Mouse (Mus musculus): Measurements from ENCODE around the gene Car11. TPM values are rescaled to one million over a fixed set of nuclear protein-coding genes. Genes with fewer than 3 reads are reported as not detected.

Gene Car11
- polyA plus RNA-seq, 1 experiment from 2014 or later = 5.8 TPM

GRCm38 (mm10) chr7:45693921-45694591 is 5.6 kb upstream of the Car11 start, which contains the start of gene Sec1:
Gene Sec1 (minus strand): TSS chr7:45694402.
- H3K27me3 ChIP-seq (replicated peaks) = peaks cover 13% of the 10 kb centered on the region
- no peak within 1 kb of the TSS for H3K4me3 ChIP-seq
- no peak within 1 kb of the TSS for H3K9ac ChIP-seq
- H3K4me1 ChIP-seq (replicated peaks) = peaks cover 17% of the 10 kb centered on the region
- no peaks in the 10 kb centered on the region for H3K36me3 ChIP-seq
- no peak within 1 kb of the TSS for H3K4me2 ChIP-seq
- H3K27ac ChIP-seq (ENCODE audit: poor library complexity, severe bottlenecking) = no peak within 1 kb of the TSS
- WGBS = 85% methylated on average over 50 of the region's 50 CpGs
- ATAC-seq (ENCODE audit: insufficient number of reproducible peaks, low FRiP score) = no peak
- no peaks in the 10 kb centered on the region for H3K9me3 ChIP-seq (replicated peaks)

DNA sequence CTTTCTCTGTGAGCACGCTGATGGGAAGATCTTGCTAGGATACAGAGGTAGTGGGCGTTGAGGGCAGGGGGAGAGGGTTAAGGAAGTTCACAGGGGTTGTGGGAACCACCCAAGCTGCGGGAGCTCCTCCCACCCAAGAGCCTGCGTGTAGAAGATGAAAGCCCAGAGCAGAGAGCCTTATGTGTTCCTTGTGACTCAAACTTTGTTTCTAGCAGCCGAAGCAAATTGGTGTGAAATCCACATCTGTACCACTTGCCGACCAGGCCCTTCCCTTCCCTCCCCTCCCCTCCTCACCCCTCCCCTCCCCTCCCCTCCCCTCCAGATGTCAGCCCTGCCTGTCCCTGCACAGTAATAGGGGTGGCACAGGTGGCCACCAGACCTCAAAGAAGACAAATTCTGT is 4.5 kb upstream of the Car11 start:
- no peak overlapping the region for H3K4me3 ChIP-seq
- no peaks in the 10 kb centered on the region for H3K9me3 ChIP-seq (replicated peaks)
- peaks cover 24% of the 10 kb centered on the region for H3K27me3 ChIP-seq (replicated peaks)
- H3K36me3 ChIP-seq = no peaks in the 10 kb centered on the region
- H3K9ac ChIP-seq = no peak overlapping the region
- no peak overlapping the region for H3K4me2 ChIP-seq
- H3K27ac ChIP-seq (ENCODE audit: poor library complexity, severe bottlenecking) = no peak overlapping the region
- WGBS = 32% methylated on average over 6 of the region's 6 CpGs
- peaks cover 16% of the 10 kb centered on the region for H3K4me1 ChIP-seq (replicated peaks)
- no peak for ATAC-seq (ENCODE audit: insufficient number of reproducible peaks, low FRiP score)

GRCm38 (mm10) chr7:45697894-45698293 is 1.7 kb upstream of the Car11 start:
- 79% methylated on average over 7 of the region's 7 CpGs for WGBS
- Histone ChIP-seq H3K36me3 (no peaks in the 10 kb centered on the region), H3K4me3 (no peak overlapping the region), H3K4me2 (no peak overlapping the region), H3K4me1 (replicated peaks) (peaks cover 20% of the 10 kb centered on the region), H3K9ac (no peak overlapping the region), H3K27me3 (replicated peaks) (peaks cover 36% of the 10 kb centered on the region), H3K27ac (ENCODE audit: poor library complexity, severe bottlenecking) (no peak overlapping the region), H3K9me3 (replicated peaks) (no peaks in the 10 kb centered on the region)
- ATAC-seq (ENCODE audit: insufficient number of reproducible peaks, low FRiP score) = no peak

- Histone ChIP-seq H3K36me3 (no peaks in the 10 kb centered on the region), H3K4me3 (peak overlapping the region; percentile 48), H3K9me3 (replicated peaks) (no peaks in the 10 kb centered on the region), H3K4me2 (peak overlapping the region; percentile 79), H3K27me3 (replicated peaks) (peaks cover 36% of the 10 kb centered on the region), H3K9ac (peak overlapping the region; percentile 64), H3K27ac (ENCODE audit: poor library complexity, severe bottlenecking) (no peak overlapping the region), H3K4me1 (replicated peaks) (peaks cover 35% of the 10 kb centered on the region)
- ATAC-seq (ENCODE audit: insufficient number of reproducible peaks, low FRiP score) = no peak
- WGBS = 1% methylated on average over 20 of the region's 20 CpGs
These were observed 815 bp downstream of the Car11 start for GRCm38 (mm10) chr7:45700301-45701015.

DNA sequence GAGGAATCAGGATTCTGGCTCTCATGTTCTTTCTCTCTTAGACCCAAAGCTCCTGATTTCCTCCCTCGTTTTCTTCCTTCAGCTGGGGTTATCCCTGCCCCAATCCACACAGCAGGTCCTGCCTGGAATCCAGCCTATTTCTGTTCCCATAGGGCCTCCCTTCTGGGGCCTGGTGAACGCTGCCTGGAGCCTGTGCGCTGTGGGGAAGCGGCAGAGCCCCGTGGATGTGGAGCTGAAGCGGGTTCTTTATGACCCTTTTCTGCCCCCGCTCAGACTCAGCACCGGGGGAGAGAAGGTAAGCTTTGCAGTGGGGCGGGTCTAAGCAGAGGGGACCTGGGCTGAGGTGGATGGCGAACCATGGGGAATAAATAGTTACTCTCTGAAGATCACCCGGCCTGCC is 1.4 kb downstream of the Car11 start:
- 35% methylated on average over 11 of the region's 11 CpGs for WGBS
- Histone ChIP-seq H3K4me3 (peak overlapping the region; percentile 48), H3K4me2 (peak overlapping the region; percentile 79), H3K4me1 (replicated peaks) (peaks cover 41% of the 10 kb centered on the region), H3K27me3 (replicated peaks) (peaks cover 36% of the 10 kb centered on the region), H3K36me3 (no peaks in the 10 kb centered on the region), H3K27ac (ENCODE audit: poor library complexity, severe bottlenecking) (0 out of 2 replicates have a peak overlapping the region, but pooled peaks have one; percentile 64), H3K9me3 (replicated peaks) (no peaks in the 10 kb centered on the region), H3K9ac (peak overlapping the region; percentile 68)
- ATAC-seq (ENCODE audit: insufficient number of reproducible peaks, low FRiP score) = no peak

DNA sequence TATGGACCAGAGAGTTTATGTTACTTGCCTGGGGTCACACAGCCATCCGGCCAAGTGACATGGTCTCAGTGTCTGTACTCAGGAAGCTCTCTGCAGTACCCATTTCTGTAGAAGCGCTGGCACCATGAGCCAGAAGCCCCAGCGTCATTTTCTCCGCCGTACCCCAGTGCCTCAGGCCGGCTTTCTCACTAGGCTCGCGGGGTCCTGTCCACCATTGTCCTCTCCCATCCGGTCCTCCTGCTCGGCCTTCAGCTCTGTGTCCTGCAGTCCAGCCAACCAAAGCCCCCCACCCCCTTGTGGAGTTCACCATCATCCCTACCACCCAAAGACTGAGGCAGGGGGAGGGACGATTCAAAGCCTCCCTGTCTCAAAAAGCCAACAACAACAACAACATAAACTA is 2.0 kb downstream of the Car11 start:
- no peaks in the 10 kb centered on the region for H3K36me3 ChIP-seq
- no peak overlapping the region for H3K27ac ChIP-seq (ENCODE audit: poor library complexity, severe bottlenecking)
- peaks cover 36% of the 10 kb centered on the region for H3K27me3 ChIP-seq (replicated peaks)
- H3K9me3 ChIP-seq (replicated peaks) = no peaks in the 10 kb centered on the region
- peaks cover 45% of the 10 kb centered on the region for H3K4me1 ChIP-seq (replicated peaks)
- 84% methylated on average over 11 of the region's 11 CpGs for WGBS
- ATAC-seq (ENCODE audit: insufficient number of reproducible peaks, low FRiP score) = no peak
- no peak overlapping the region for H3K4me3 ChIP-seq
- peak overlapping the region; percentile 79 for H3K4me2 ChIP-seq
- H3K9ac ChIP-seq = peak overlapping the region; percentile 68; the same call in 1 of the 2 replicates

- Histone ChIP-seq H3K27ac (ENCODE audit: poor library complexity, severe bottlenecking) (no peak overlapping the region), H3K36me3 (no peaks in the 10 kb centered on the region), H3K27me3 (replicated peaks) (peaks cover 36% of the 10 kb centered on the region), H3K9me3 (replicated peaks) (no peaks in the 10 kb centered on the region), H3K4me1 (replicated peaks) (peaks cover 49% of the 10 kb centered on the region), H3K9ac (no peak overlapping the region), H3K4me2 (no peak overlapping the region), H3K4me3 (no peak overlapping the region)
- WGBS = 81% methylated on average over 11 of the region's 11 CpGs
- no peak for ATAC-seq (ENCODE audit: insufficient number of reproducible peaks, low FRiP score)
These were observed 2.7 kb downstream of the Car11 start for GRCm38 (mm10) chr7:45702316-45702715.

- Histone ChIP-seq H3K4me2 (peak overlapping the region; percentile 95; the same call in 1 of the 2 replicates), H3K36me3 (no peaks in the 10 kb centered on the region), H3K4me3 (no peak overlapping the region), H3K9ac (no peak overlapping the region), H3K27ac (ENCODE audit: poor library complexity, severe bottlenecking) (no peak overlapping the region), H3K9me3 (replicated peaks) (no peaks in the 10 kb centered on the region), H3K4me1 (replicated peaks) (peaks cover 55% of the 10 kb centered on the region), H3K27me3 (replicated peaks) (peaks cover 34% of the 10 kb centered on the region)
- ATAC-seq (ENCODE audit: insufficient number of reproducible peaks, low FRiP score) = no peak
- 85% methylated on average over 17 of the region's 17 CpGs for WGBS
These were observed 3.3 kb downstream of the Car11 start for GRCm38 (mm10) chr7:45702809-45703520.

DNA sequence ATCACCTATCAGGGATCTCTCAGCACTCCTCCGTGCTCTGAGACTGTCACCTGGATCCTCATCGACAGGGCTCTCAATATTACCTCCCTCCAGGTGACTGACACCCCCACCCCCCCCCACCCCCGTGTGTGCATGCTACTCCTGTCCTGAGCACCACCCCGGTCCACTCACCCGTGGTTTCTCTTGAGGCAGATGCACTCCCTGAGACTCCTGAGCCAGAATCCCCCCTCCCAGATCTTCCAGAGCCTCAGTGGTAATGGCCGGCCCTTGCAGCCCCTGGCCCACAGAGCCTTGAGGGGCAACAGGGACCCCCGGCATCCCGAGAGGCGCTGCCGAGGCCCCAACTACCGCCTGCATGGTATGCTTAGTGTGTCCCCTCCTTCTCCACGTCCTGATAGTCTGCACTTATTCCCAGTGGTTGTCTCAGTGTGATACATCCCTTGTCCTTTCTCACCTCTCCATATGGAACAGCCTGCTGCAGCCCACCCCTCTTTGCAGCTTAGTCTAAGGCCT is 3.9 kb downstream of the Car11 start:
- WGBS = 35% methylated on average over 12 of the region's 12 CpGs
- H3K4me1 ChIP-seq (replicated peaks) = peaks cover 61% of the 10 kb centered on the region
- no peak for ATAC-seq (ENCODE audit: insufficient number of reproducible peaks, low FRiP score)

DNA sequence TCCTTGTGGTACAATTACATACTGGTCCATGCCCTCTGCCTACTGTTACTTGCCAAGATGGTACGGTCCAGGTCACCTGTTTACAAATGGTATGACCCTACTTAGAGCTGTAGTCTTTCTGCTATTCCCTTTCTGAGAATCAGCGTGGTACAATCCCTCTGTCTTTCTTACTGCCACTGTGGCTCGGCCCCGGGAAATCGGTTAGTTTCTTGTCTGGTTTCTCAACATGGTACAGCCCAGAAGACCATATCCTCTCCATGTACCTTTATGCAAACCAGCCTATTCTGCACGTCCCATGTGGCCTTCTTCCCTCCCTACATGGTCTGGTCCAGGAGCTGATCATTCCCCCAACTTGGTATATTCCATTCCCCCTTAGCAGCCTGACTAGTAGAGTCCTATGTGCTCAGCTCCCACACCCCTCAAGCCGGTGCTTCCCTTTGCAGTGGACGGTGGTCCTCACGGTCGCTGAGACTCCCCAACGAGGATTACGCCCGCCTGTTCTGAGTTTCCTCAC is 4.5 kb downstream of the Car11 start:
- Histone ChIP-seq H3K27ac (ENCODE audit: poor library complexity, severe bottlenecking) (peak overlapping the region; percentile 73), H3K4me2 (peak overlapping the region; percentile 95), H3K9ac (peak overlapping the region; percentile 66), H3K27me3 (replicated peaks) (peaks cover 22% of the 10 kb centered on the region), H3K36me3 (no peaks in the 10 kb centered on the region), H3K4me1 (replicated peaks) (peaks cover 66% of the 10 kb centered on the region), H3K4me3 (peak overlapping the region; percentile 69), H3K9me3 (replicated peaks) (no peaks in the 10 kb centered on the region)
- under 1% methylated on average over 13 of the region's 13 CpGs for WGBS
- ATAC-seq (ENCODE audit: insufficient number of reproducible peaks, low FRiP score) = peak; percentile 28; the same call in 1 of the 2 replicates

More for the DNA sequence above, 3.9 kb downstream of the Car11 start:
- Histone ChIP-seq H3K27ac (ENCODE audit: poor library complexity, severe bottlenecking) (peak overlapping the region; percentile 73), H3K4me2 (peak overlapping the region; percentile 95), H3K27me3 (replicated peaks) (peaks cover 28% of the 10 kb centered on the region), H3K4me3 (peak overlapping the region; percentile 69), H3K36me3 (no peaks in the 10 kb centered on the region), H3K9me3 (replicated peaks) (no peaks in the 10 kb centered on the region), H3K9ac (peak overlapping the region; percentile 66; the same call in 1 of the 2 replicates)

All from heart, embryonic 12.5 days (tissue).